Mouse (Mus musculus) brain, embryonic 14.5 days (tissue): ENCODE results near the gene Rhov.

ENCODE experiments used
- CTCF ChIP-seq: fragments of 200-500 bp; IDR thresholded peaks from 2 replicates; pipeline ENCODE4 v1.5.1; 2012; ENCODE audit warnings: inconsistent platforms, mild to moderate bottlenecking, moderate library complexity, borderline replicate concordance; ENCODE audit not compliant: insufficient read depth, insufficient read length; ENCODE audit errors: extremely low read depth
- POLR2A ChIP-seq: fragments of 200-500 bp; IDR thresholded peaks from 2 replicates; pipeline ENCODE4 v1.6.1; 2012; ENCODE audit warnings: mild to moderate bottlenecking, inconsistent platforms, borderline replicate concordance; ENCODE audit not compliant: poor library complexity, insufficient read depth, insufficient read length, severe bottlenecking; ENCODE audit errors: extremely low read depth

GRCm38 (mm10) chr2:119314742-119315310 is 43.8 kb upstream of the Rhov start:
- TF ChIP-seq CTCF (no peak), POLR2A (no peak)
